Mouse (Mus musculus) kidney, postnatal 0 days (tissue): Measurements from ENCODE around the gene Rad9b. TPM values are rescaled to one million over a fixed set of nuclear protein-coding genes. Genes with fewer than 3 reads are reported as not detected.

Experiments used
- ATAC-seq: fragments of 200-750 bp; cut with Nextera tagmentation; replicated peaks from 2 replicates; pipeline ENCODE4 v1.8.0; 2017; ENCODE audit warnings: low read depth, moderate number of reproducible peaks, moderate TSS enrichment, moderate library complexity; ENCODE audit not compliant: low FRiP score
- DNase-seq: peaks from one replicate; pipeline ENCODE4 v3.0.0-alpha.2; 2016; ENCODE audit warnings: low spot score
- H3K27ac ChIP-seq: fragments of 300-500 bp; sonication (generic); 2 replicates; pipeline ENCODE4 v1.5.1; 2014; ENCODE audit warnings: mild to moderate bottlenecking
- H3K27me3 ChIP-seq: fragments of 300-500 bp; sonication (generic); 2 replicates; pipeline ENCODE4 v1.6.1; 2014; ENCODE audit warnings: low read length, mixed read lengths; ENCODE audit not compliant: insufficient read depth
- H3K36me3 ChIP-seq: fragments of 300-500 bp; sonication (generic); 2 replicates; pipeline ENCODE4 v1.6.1; 2014; ENCODE audit warnings: low read length, mixed read lengths; ENCODE audit not compliant: insufficient read depth
- H3K4me1 ChIP-seq: fragments of 300-500 bp; sonication (generic); replicated peaks from 2 replicates; pipeline ENCODE4 v1.6.1; 2014; ENCODE audit warnings: antibody characterized with exemption, low read length, mixed read lengths; ENCODE audit not compliant: insufficient read depth
- H3K4me2 ChIP-seq: fragments of 300-500 bp; sonication (generic); 2 replicates; pipeline ENCODE4 v1.6.1; 2014; ENCODE audit warnings: mild to moderate bottlenecking, low read length, moderate library complexity, mixed read lengths
- H3K4me3 ChIP-seq: fragments of 300-500 bp; sonication (generic); replicated peaks from 2 replicates; pipeline ENCODE4 v1.5.1; 2014; ENCODE audit warnings: low read depth, low read length
- H3K9ac ChIP-seq: fragments of 300-500 bp; sonication (generic); 2 replicates; pipeline ENCODE4 v1.6.1; 2014; ENCODE audit warnings: low read depth, low read length
- H3K9me3 ChIP-seq: fragments of 300-500 bp; sonication (generic); replicated peaks from 2 replicates; pipeline ENCODE4 v1.6.1; 2016; ENCODE audit warnings: low read length, inconsistent platforms, mixed read lengths
- CTCF ChIP-seq: IDR thresholded peaks from 2 replicates; pipeline ENCODE4 v1.5.1; 2016; ENCODE audit warnings: antibody characterized with exemption, low read depth, mild to moderate bottlenecking, moderate library complexity
- WGBS: fragments of 180-500 bp; shearing (Covaris S2); extraction: QIAGEN DNeasy Blood & Tissue Kit; methylation state at CpG from one replicate; pipeline ENCODE4 v1.1.7; 2014; 5-methylcytosine and 5-hydroxymethylcytosine counted together
- polyA plus RNA-seq: library from polyadenylated mRNA; unstranded; fragments of >200 nt; fragmentation: Nextera tagmentation; extraction: Ambion mirVana; gene quantifications from 2 replicates; pipeline ENCODE4 v1.2.1, GENCODE M21; 2015

The Rad9b gene
- polyA plus RNA-seq, 1 experiment from 2014 or later, result 11.8 TPM

DNA sequence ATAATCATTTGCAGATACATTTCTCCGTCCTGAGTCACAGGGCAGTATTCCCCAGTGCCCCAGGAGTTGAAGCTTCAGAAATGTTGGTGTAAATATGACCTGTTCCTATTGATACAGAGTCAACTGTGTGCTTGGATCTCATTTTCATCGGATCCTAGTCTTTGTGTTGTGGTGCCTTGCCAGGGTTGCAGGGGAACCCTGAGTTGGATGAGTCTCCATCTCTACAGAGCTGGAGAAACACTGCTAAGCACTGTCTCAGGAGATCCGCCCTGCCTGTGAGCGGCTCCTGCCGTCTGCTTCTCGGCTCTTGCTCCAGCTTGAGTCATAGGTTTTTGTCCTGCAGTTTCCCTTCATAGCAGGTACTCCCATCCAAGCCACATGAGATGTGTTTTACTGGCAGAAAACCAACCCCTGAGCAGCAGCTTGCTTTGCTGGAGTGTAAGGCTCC is 53.9 kb downstream of the Rad9b start:
- H3K9ac ChIP-seq, result no peak overlapping the region
- no peaks in the 10 kb centered on the region for H3K9me3 ChIP-seq
- H3K4me3 ChIP-seq, result no peak overlapping the region
- TF ChIP-seq CTCF, result no peak
- no peak overlapping the region for H3K27ac ChIP-seq
- H3K36me3 ChIP-seq, result no peaks in the 10 kb centered on the region
- 80% methylated on average over 6 of the region's 6 CpGs for WGBS
- no peak for DNase-seq
- peaks cover 11% of the 10 kb centered on the region; the same call in 1 of the 2 replicates for H3K4me1 ChIP-seq
- ATAC-seq, result no peak
- no peak overlapping the region for H3K4me2 ChIP-seq
- H3K27me3 ChIP-seq, result no peaks in the 10 kb centered on the region

DNA sequence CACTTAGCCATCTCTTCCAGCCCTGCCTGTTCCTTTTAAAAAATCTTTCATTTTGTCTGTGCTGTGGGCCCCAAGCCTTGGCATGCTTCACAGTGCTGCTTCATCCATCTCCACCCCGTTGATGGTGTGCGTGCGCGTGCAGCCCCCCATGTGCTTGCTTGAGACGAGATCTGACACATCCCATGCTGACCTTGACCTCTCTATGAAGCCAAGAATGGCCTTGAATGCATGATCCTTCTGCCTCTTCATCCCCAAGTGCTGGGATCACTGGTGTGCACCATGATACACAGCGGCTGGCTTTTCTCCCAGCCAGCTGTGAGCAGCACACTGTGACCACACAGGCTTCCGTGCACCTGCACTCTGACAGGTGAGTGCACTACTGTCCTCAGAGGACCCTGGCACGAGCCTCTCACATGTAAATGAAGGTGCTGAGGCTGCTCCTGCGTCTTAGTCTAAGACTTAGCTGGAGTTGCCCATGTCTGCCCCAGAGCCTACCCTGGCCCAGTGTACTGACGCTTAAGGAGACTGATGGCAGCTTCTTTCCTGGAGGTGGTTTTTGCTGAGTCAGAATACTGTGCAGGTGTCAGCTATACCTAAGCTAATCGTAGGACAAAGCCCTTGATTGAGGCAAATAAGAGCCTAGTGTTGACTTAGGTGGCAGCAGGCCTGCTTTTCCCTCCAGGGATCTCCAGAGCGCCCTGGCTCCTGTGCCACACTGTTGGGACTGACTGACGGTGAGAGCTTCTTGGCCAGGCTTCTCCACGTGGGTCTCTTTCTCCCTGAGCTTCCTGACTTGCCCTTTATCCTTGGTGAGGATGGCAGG is 58.7 kb downstream of the Rad9b start:
- no peak for ATAC-seq
- DNase-seq, result no peak
- H3K27ac ChIP-seq, result no peak overlapping the region
- H3K9me3 ChIP-seq, result no peaks in the 10 kb centered on the region
- H3K4me2 ChIP-seq, result no peak overlapping the region
- H3K4me3 ChIP-seq, result no peak overlapping the region
- H3K36me3 ChIP-seq, result no peaks in the 10 kb centered on the region
- 78% methylated on average over 14 of the region's 14 CpGs for WGBS
- TF ChIP-seq CTCF, result no peak
- no peak overlapping the region for H3K9ac ChIP-seq
- H3K27me3 ChIP-seq, result no peaks in the 10 kb centered on the region
- no peaks in the 10 kb centered on the region for H3K4me1 ChIP-seq

DNA sequence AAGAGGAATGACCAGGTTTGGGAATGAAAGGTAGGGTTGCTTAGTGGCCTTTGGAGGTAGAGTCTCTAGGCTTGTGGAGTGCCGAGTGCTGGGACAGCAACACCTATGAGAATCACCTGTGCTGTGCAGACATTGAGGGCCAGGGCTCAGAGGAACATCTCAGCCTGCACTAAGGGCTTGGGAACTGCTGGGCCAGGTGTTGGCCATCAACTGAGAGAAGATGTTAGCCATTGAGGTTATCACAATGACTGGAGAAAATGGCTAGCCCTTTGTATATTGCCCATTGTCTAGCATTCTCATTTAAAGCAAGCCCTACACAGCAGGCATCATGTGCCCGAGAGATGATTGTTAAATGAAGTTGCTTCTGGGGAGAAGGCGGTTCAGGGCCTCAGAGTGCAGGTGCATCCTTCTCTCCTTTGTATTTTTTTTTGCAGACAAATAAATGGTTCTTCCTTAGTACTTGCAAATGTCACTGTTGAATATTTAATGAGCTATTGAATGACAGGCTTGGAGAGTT is 59.8 kb downstream of the Rad9b start:
- no peak overlapping the region for H3K27ac ChIP-seq
- no peak overlapping the region for H3K9ac ChIP-seq
- no peak for TF ChIP-seq CTCF
- no peaks in the 10 kb centered on the region for H3K36me3 ChIP-seq
- no peaks in the 10 kb centered on the region for H3K9me3 ChIP-seq
- H3K4me1 ChIP-seq, result no peaks in the 10 kb centered on the region
- no peak for DNase-seq
- WGBS, result 85% methylated on average over 3 of the region's 3 CpGs
- H3K27me3 ChIP-seq, result no peaks in the 10 kb centered on the region
- H3K4me3 ChIP-seq, result no peak overlapping the region
- ATAC-seq, result no peak
- no peak overlapping the region for H3K4me2 ChIP-seq

DNA sequence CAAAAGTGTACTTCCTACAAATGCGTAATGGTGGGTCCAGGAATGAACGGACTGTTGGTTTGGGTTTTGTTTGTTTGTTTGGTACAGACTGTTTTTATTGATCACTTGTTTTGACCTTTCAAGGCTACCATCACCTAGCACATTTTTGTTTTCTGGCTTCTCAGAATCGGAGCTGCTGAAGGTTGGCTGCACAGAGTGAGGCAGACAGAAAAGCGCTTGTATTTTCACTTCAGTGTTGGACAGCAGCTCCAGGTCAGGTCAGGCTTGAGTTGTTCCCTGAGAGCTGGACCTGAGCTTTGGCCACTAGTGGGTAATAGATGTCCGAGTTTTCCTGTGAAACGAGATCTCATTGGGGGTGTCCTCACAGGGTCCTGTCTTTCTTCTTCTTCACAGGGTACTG is 60.9 kb downstream of the Rad9b start:
- Histone ChIP-seq H3K4me3 (no peak overlapping the region), H3K4me1 (no peaks in the 10 kb centered on the region), H3K9me3 (no peaks in the 10 kb centered on the region), H3K9ac (no peak overlapping the region), H3K27me3 (no peaks in the 10 kb centered on the region), H3K4me2 (no peak overlapping the region), H3K36me3 (no peaks in the 10 kb centered on the region), H3K27ac (no peak overlapping the region)
- no peak for TF ChIP-seq CTCF
- ATAC-seq (no peak), DNase-seq (no peak)
- 47% methylated on average over 6 of the region's 6 CpGs for WGBS

DNA sequence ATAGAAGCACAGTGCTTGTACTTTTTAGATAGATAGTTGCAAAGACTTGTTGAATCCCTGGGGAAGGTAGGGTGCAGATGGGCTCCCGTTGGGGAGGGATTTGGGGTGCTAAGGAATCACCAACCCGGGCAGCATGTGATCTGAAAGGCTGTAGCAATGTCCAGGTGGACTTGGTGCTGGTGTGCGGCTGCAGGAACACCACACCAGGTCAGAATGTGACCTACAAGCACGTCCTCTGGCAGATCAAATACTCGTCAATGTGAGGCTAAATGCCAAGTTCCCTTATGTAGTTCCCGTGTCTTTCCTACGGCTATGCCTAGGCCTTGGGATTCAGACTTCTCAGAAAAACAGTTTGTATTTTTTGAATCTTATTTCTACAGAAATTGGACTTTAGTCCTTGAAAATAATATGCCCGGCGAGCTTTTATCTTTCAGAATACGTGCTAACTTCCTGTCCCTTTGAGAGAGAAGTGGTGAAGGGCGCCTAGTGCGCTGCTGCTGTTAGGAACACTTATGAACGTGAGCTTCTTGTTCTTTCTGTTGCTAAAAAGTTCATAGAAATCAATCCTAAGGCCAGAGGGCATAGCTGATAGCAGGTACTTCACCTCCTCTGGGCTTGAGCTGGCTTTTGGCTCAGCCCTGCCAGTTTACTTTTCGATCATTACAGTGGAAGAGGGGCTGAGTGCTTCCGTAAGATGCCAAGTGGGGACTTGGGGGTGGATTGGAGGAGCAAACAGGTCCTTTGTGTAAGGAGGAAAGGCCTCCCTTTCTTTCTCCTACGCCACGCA is 62.3 kb downstream of the Rad9b start:
- Histone ChIP-seq H3K4me3 (no peak overlapping the region), H3K36me3 (no peaks in the 10 kb centered on the region), H3K4me2 (no peak overlapping the region), H3K9ac (0 out of 2 replicates have a peak overlapping the region, but pooled peaks have one; percentile 18), H3K9me3 (no peaks in the 10 kb centered on the region), H3K4me1 (no peaks in the 10 kb centered on the region), H3K27ac (peak overlapping the region; percentile 54; the same call in 1 of the 2 replicates), H3K27me3 (no peaks in the 10 kb centered on the region)
- TF ChIP-seq CTCF, result no peak
- ATAC-seq (no peak), DNase-seq (no peak)
- 67% methylated on average over 17 of the region's 17 CpGs for WGBS

DNA sequence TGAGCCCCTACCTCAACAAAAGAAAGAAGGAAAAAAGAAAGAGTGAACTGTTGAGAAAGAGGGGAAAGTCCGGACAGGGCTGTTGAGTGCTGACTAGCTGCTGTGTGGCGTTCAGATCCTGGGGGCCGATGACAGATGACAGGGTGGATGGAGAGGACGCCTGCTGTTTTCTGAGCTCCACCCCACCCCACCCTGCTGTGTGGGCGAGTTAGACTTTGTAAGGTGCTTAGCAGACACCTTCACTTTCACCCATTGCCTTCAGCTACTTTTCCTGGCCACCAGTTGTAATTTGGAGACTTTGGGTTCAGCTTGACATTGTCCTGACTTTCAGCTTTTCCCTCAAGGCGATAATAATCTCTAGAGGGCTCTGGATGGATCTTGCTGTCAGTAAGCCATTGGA is 62.9 kb downstream of the Rad9b start:
- H3K4me1 ChIP-seq, result no peaks in the 10 kb centered on the region; the same call in 1 of the 2 replicates
- H3K4me3 ChIP-seq, result no peak overlapping the region
- DNase-seq (no peak), ATAC-seq (no peak)
- 0 out of 2 replicates have a peak overlapping the region, but pooled peaks have one; percentile 54 for H3K27ac ChIP-seq
- no peaks in the 10 kb centered on the region for H3K27me3 ChIP-seq
- TF ChIP-seq CTCF, result no peak
- H3K4me2 ChIP-seq, result no peak overlapping the region
- no peaks in the 10 kb centered on the region for H3K9me3 ChIP-seq
- no peak overlapping the region for H3K9ac ChIP-seq
- WGBS, result 76% methylated on average over 6 of the region's 6 CpGs
- no peaks in the 10 kb centered on the region for H3K36me3 ChIP-seq
